Mouse (Mus musculus): ENCODE data around the gene Fam151b. TPM values are rescaled to one million over a fixed set of nuclear protein-coding genes. Genes with fewer than 3 reads are reported as not detected.

Fam151b gene
- 0.18 and 0.21 TPM in 2 replicates for polyA plus RNA-seq (2015; fragmentation: Nextera tagmentation; extraction: Ambion mirVana)

- ATAC-seq (ENCODE audit: low FRiP score, low read depth): peak; percentile 100
- H3K36me3 ChIP-seq: peaks cover 10% of the 10 kb centered on the region
- whole genome bisulfite sequencing: 7% methylated on average over 19 of the region's 19 CpGs
- H3K9me3 ChIP-seq: no peaks in the 10 kb centered on the region
- peak within 1 kb of the TSS; percentile 74 for H3K4me2 ChIP-seq
- no peaks in the 10 kb centered on the region for H3K27me3 ChIP-seq
- no peaks in the 10 kb centered on the region for H3K4me1 ChIP-seq (replicated peaks)
- peak within 1 kb of the TSS; percentile 39 for H3K9ac ChIP-seq
- H3K4me3 ChIP-seq: peak within 1 kb of the TSS; percentile 48
- peak within 1 kb of the TSS; percentile 80 for H3K27ac ChIP-seq (replicated peaks)
Measured at GRCm38 (mm10) chr13:92483852-92484463, at the start of gene Fam151b. Gene Fam151b (minus strand): TSS chr13:92484015.

- Histone ChIP-seq H3K27me3 (no peaks in the 10 kb centered on the region), H3K27ac (replicated peaks) (no peak overlapping the region), H3K9me3 (no peaks in the 10 kb centered on the region), H3K4me2 (0 out of 2 replicates have a peak overlapping the region, but pooled peaks have one; percentile 9), H3K36me3 (no peaks in the 10 kb centered on the region), H3K9ac (no peak overlapping the region), H3K4me1 (replicated peaks) (peaks cover 12% of the 10 kb centered on the region), H3K4me3 (no peak overlapping the region)
- ATAC-seq (ENCODE audit: low FRiP score, low read depth): no peak
- 84% methylated on average over 2 of the region's 2 CpGs for WGBS
Measured at GRCm38 (mm10) chr13:92532216-92532615, 48.4 kb upstream of the Fam151b start.

GRCm38 (mm10) chr13:92531237-92531636 is 47.4 kb upstream of the Fam151b start:
- no peak for ATAC-seq (ENCODE audit: low FRiP score, low read depth)
- 3% methylated on average over 15 of the region's 15 CpGs for WGBS
- no peaks in the 10 kb centered on the region for H3K27me3 ChIP-seq

GRCm38 (mm10) chr13:92530721-92531211 is 47.0 kb upstream of the Fam151b start, which contains the start of gene Zfyve16:
Gene Zfyve16 (minus strand): TSS chr13:92530868.
- Histone ChIP-seq H3K27me3 (no peaks in the 10 kb centered on the region), H3K4me2 (peak within 1 kb of the TSS; percentile 62), H3K27ac (replicated peaks) (peak within 1 kb of the TSS; percentile 92), H3K9me3 (no peaks in the 10 kb centered on the region), H3K36me3 (no peaks in the 10 kb centered on the region), H3K4me1 (replicated peaks) (peaks cover 12% of the 10 kb centered on the region), H3K4me3 (peak within 1 kb of the TSS; percentile 74), H3K9ac (peak within 1 kb of the TSS; percentile 81)
- peak; percentile 99 for ATAC-seq (ENCODE audit: low FRiP score, low read depth)
- 0% methylated on average over 46 of the region's 46 CpGs for WGBS

More at GRCm38 (mm10) chr13:92531237-92531636, 47.4 kb upstream of the Fam151b start:
- peak overlapping the region; percentile 92 for H3K27ac ChIP-seq (replicated peaks)
- no peaks in the 10 kb centered on the region for H3K36me3 ChIP-seq
- peak overlapping the region; percentile 74 for H3K4me3 ChIP-seq
- peak overlapping the region; percentile 62 for H3K4me2 ChIP-seq
- peaks cover 12% of the 10 kb centered on the region for H3K4me1 ChIP-seq (replicated peaks)
- no peaks in the 10 kb centered on the region for H3K9me3 ChIP-seq
- peak overlapping the region; percentile 81 for H3K9ac ChIP-seq

- Histone ChIP-seq H3K4me2 (peak overlapping the region; percentile 62), H3K27me3 (no peaks in the 10 kb centered on the region), H3K4me1 (replicated peaks) (peaks cover 12% of the 10 kb centered on the region), H3K9me3 (no peaks in the 10 kb centered on the region), H3K27ac (replicated peaks) (peak overlapping the region; percentile 92), H3K9ac (peak overlapping the region; percentile 81), H3K4me3 (peak overlapping the region; percentile 74), H3K36me3 (no peaks in the 10 kb centered on the region)
- peak; percentile 93 for ATAC-seq (ENCODE audit: low FRiP score, low read depth)
- 3% methylated on average over 46 of the region's 47 CpGs for WGBS
Measured at GRCm38 (mm10) chr13:92529828-92530720, 46.3 kb upstream of the Fam151b start.

GRCm38 (mm10) chr13:92523178-92523813 is 39.5 kb upstream of the Fam151b start:
- H3K9me3 ChIP-seq: no peaks in the 10 kb centered on the region
- H3K36me3 ChIP-seq: peaks cover 38% of the 10 kb centered on the region
- no peaks in the 10 kb centered on the region for H3K4me1 ChIP-seq (replicated peaks)
- no peak overlapping the region for H3K4me2 ChIP-seq
- H3K9ac ChIP-seq: no peak overlapping the region
- H3K27ac ChIP-seq (replicated peaks): no peak overlapping the region
- H3K4me3 ChIP-seq: no peak overlapping the region
- 93% methylated on average over 5 of the region's 5 CpGs for WGBS
- ATAC-seq (ENCODE audit: low FRiP score, low read depth): no peak
- no peaks in the 10 kb centered on the region for H3K27me3 ChIP-seq

- 89% methylated on average over 12 of the region's 12 CpGs for WGBS
- Histone ChIP-seq H3K27ac (replicated peaks) (no peak overlapping the region), H3K4me3 (no peak overlapping the region), H3K4me1 (replicated peaks) (no peaks in the 10 kb centered on the region), H3K4me2 (no peak overlapping the region), H3K9ac (no peak overlapping the region), H3K9me3 (no peaks in the 10 kb centered on the region), H3K27me3 (no peaks in the 10 kb centered on the region), H3K36me3 (peaks cover 59% of the 10 kb centered on the region)
- no peak for ATAC-seq (ENCODE audit: low FRiP score, low read depth)
Measured at GRCm38 (mm10) chr13:92504871-92505270, 21.1 kb upstream of the Fam151b start.

GRCm38 (mm10) chr13:92491923-92492322 is 8.1 kb upstream of the Fam151b start:
- H3K4me3 ChIP-seq: no peak overlapping the region
- H3K9ac ChIP-seq: no peak overlapping the region
- no peaks in the 10 kb centered on the region for H3K27me3 ChIP-seq
- H3K9me3 ChIP-seq: no peaks in the 10 kb centered on the region
- no peaks in the 10 kb centered on the region for H3K4me1 ChIP-seq (replicated peaks)
- ATAC-seq (ENCODE audit: low FRiP score, low read depth): no peak
- H3K27ac ChIP-seq (replicated peaks): no peak overlapping the region
- WGBS: 90% methylated on average over 1 of the region's 1 CpGs
- no peak overlapping the region for H3K4me2 ChIP-seq
- H3K36me3 ChIP-seq: peaks cover 28% of the 10 kb centered on the region

GRCm38 (mm10) chr13:92490817-92491216 is 7.0 kb upstream of the Fam151b start:
- H3K27me3 ChIP-seq: no peaks in the 10 kb centered on the region
- H3K9me3 ChIP-seq: no peaks in the 10 kb centered on the region
- no peak for ATAC-seq (ENCODE audit: low FRiP score, low read depth)
- no peak overlapping the region for H3K4me3 ChIP-seq
- H3K36me3 ChIP-seq: peaks cover 30% of the 10 kb centered on the region
- no peaks in the 10 kb centered on the region for H3K4me1 ChIP-seq (replicated peaks)
- no peak overlapping the region for H3K9ac ChIP-seq
- H3K4me2 ChIP-seq: no peak overlapping the region
- 50% methylated on average over 4 of the region's 4 CpGs for WGBS
- H3K27ac ChIP-seq (replicated peaks): no peak overlapping the region

GRCm38 (mm10) chr13:92483348-92483747 is 467 bp downstream of the Fam151b start:
- H3K4me1 ChIP-seq (replicated peaks): no peaks in the 10 kb centered on the region
- peak; percentile 50; the same call in 1 of the 2 replicates for ATAC-seq (ENCODE audit: low FRiP score, low read depth)
- WGBS: 6% methylated on average over 3 of the region's 3 CpGs
- peak overlapping the region; percentile 59; the same call in 1 of the 2 replicates for H3K27ac ChIP-seq (replicated peaks)
- H3K9me3 ChIP-seq: no peaks in the 10 kb centered on the region
- no peak overlapping the region for H3K9ac ChIP-seq
- peaks cover 9% of the 10 kb centered on the region for H3K36me3 ChIP-seq
- peak overlapping the region; percentile 74 for H3K4me2 ChIP-seq
- no peaks in the 10 kb centered on the region for H3K27me3 ChIP-seq
- H3K4me3 ChIP-seq: peak overlapping the region; percentile 48

GRCm38 (mm10) chr13:92470151-92470550 is 13.7 kb downstream of the Fam151b start:
- Histone ChIP-seq H3K4me1 (replicated peaks) (no peaks in the 10 kb centered on the region), H3K9me3 (no peaks in the 10 kb centered on the region), H3K36me3 (peaks cover 3% of the 10 kb centered on the region; the same call in 1 of the 2 replicates), H3K27me3 (no peaks in the 10 kb centered on the region), H3K27ac (replicated peaks) (no peak overlapping the region), H3K4me3 (no peak overlapping the region), H3K9ac (no peak overlapping the region), H3K4me2 (no peak overlapping the region)
- ATAC-seq (ENCODE audit: low FRiP score, low read depth): no peak
- WGBS: 79% methylated on average over 2 of the region's 2 CpGs
